Comparison of ENCODE assay signal across 10 mouse cellular contexts in genomic region chr17:86670731-86671130, GRCm38 (mm10).
DNase-seq lines count a peak whose midpoint lies in the region; ATAC-seq and TF ChIP-seq lines count a peak whose summit lies in the region.
"Had no signal": no experiment of that assay in that cellular context is flagged by ENCODE, and none has a peak within 500 bp of the region (broad histone marks: within the 10 kb centered on the region; RNA-seq: fewer than 3 reads in every experiment).

No protein-coding gene starts in this region.

- H3K9ac ChIP-seq in liver, embryonic 11.5 days (ENCODE audit: low read depth, low read length) = no peak overlapping the region
- no peak overlapping the region for H3K9ac ChIP-seq in liver, postnatal 0 days (replicated peaks)
- H3K9ac ChIP-seq in heart, embryonic 13.5 days = 0 out of 2 replicates have a peak overlapping the region, but pooled peaks have one; percentile 40
- no peak overlapping the region for H3K9ac ChIP-seq in kidney, postnatal 0 days (ENCODE audit: low read depth, low read length)

- WGBS in liver, embryonic 11.5 days = 32% methylated on average over 7 of the region's 7 CpGs
- WGBS in liver, postnatal 0 days (ENCODE audit: insufficient replicate concordance) = 38% methylated on average over 7 of the region's 7 CpGs
- WGBS in heart, embryonic 13.5 days = 17% methylated on average over 7 of the region's 7 CpGs
- 21% methylated on average over 7 of the region's 7 CpGs for WGBS in kidney, postnatal 0 days
- 76% methylated on average over 7 of the region's 7 CpGs for WGBS in cerebellum, adult 2 months

- no peaks in the 10 kb centered on the region for H3K4me1 ChIP-seq in liver, embryonic 11.5 days (replicated peaks; ENCODE audit: control insufficient read depth, insufficient read depth, low read length)
- no peaks in the 10 kb centered on the region for H3K4me1 ChIP-seq in liver, postnatal 0 days (ENCODE audit: insufficient read depth)
- H3K4me1 ChIP-seq in heart, embryonic 13.5 days = peaks cover 16% of the 10 kb centered on the region
- peaks cover 10% of the 10 kb centered on the region; the same call in 1 of the 2 replicates for H3K4me1 ChIP-seq in kidney, postnatal 0 days (replicated peaks; ENCODE audit: insufficient read depth, low read length)
- no peaks in the 10 kb centered on the region; the same call in 1 of the 2 replicates for H3K4me1 ChIP-seq in cerebellum, adult 2 months (ENCODE audit: control insufficient read depth, insufficient read depth, low read length)

- TF ChIP-seq POLR2A in cerebellum, adult 2 months (IDR thresholded peaks at IDR 0.05; ENCODE audit: borderline replicate concordance, insufficient read depth, low read length) = no peak

- TF ChIP-seq CTCF in liver, postnatal 0 days (IDR thresholded peaks at IDR 0.05; ENCODE audit: low read depth) = no peak
- no peak for TF ChIP-seq CTCF in kidney, postnatal 0 days (IDR thresholded peaks at IDR 0.05; ENCODE audit: low read depth)
- TF ChIP-seq CTCF in cerebellum, adult 2 months (IDR thresholded peaks at IDR 0.05; ENCODE audit: borderline replicate concordance, insufficient read depth, low read depth, low read length) = no peak

- H3K36me3 ChIP-seq in liver, embryonic 11.5 days (ENCODE audit: control insufficient read depth, insufficient read depth, low read length) = no peaks in the 10 kb centered on the region
- H3K36me3 ChIP-seq in liver, postnatal 0 days (replicated peaks; ENCODE audit: insufficient read depth, low read length) = no peaks in the 10 kb centered on the region
- no peaks in the 10 kb centered on the region for H3K36me3 ChIP-seq in heart, embryonic 13.5 days
- no peaks in the 10 kb centered on the region for H3K36me3 ChIP-seq in kidney, postnatal 0 days (ENCODE audit: insufficient read depth, low read length)

- TF ChIP-seq EP300 in liver, postnatal 0 days (IDR thresholded peaks at IDR 0.05; ENCODE audit: low read depth) = no peak

- no peak for DNase-seq in liver, embryonic 11.5 days (ENCODE audit: low spot score)
- DNase-seq in liver, postnatal 0 days = no peak
- DNase-seq in kidney, postnatal 0 days (ENCODE audit: low spot score) = peak; percentile 64
- peak; percentile 15 for DNase-seq in mesoderm, embryonic 11.5 days (ENCODE audit: low read depth, low spot score)
- no peak for DNase-seq in right cerebral cortex, postnatal 10 days (ENCODE audit: low spot score in 2 of 2)
- no peak for DNase-seq in cerebellum, adult 2 months
- DNase-seq in thymus, postnatal 0 days (ENCODE audit: low spot score) = no peak
- DNase-seq: gastrocnemius, postnatal 36 days had no signal

- no peak overlapping the region for H3K4me2 ChIP-seq in liver, embryonic 11.5 days
- no peak overlapping the region for H3K4me2 ChIP-seq in liver, postnatal 0 days (ENCODE audit: low read depth, low read length)
- H3K4me2 ChIP-seq in heart, embryonic 13.5 days = peak overlapping the region; percentile 48
- no peak overlapping the region for H3K4me2 ChIP-seq in kidney, postnatal 0 days (ENCODE audit: low read length)

- H3K27me3 ChIP-seq in liver, embryonic 11.5 days (replicated peaks; ENCODE audit: control insufficient read depth, insufficient read depth, low read length) = peaks cover 16% of the 10 kb centered on the region
- H3K27me3 ChIP-seq in liver, postnatal 0 days (ENCODE audit: insufficient read depth, low read length) = no peaks in the 10 kb centered on the region
- H3K27me3 ChIP-seq in heart, embryonic 13.5 days (replicated peaks) = no peaks in the 10 kb centered on the region
- H3K27me3 ChIP-seq in kidney, postnatal 0 days (ENCODE audit: insufficient read depth, low read length) = no peaks in the 10 kb centered on the region
- H3K27me3 ChIP-seq in cerebellum, adult 2 months (ENCODE audit: control insufficient read depth, insufficient read depth, low read length) = no peaks in the 10 kb centered on the region

- H3K27ac ChIP-seq in liver, embryonic 11.5 days (ENCODE audit: low read depth, low read length) = 0 out of 2 replicates have a peak overlapping the region, but pooled peaks have one; percentile 7
- no peak overlapping the region; the same call in 1 of the 2 replicates for H3K27ac ChIP-seq in liver, postnatal 0 days (ENCODE audit: low read depth)
- H3K27ac ChIP-seq in heart, embryonic 13.5 days (replicated peaks) = peak overlapping the region; percentile 15; the same call in 1 of the 2 replicates
- H3K27ac ChIP-seq in kidney, postnatal 0 days = peak overlapping the region; percentile 58; the same call in 1 of the 2 replicates
- H3K27ac ChIP-seq in cerebellum, adult 2 months (ENCODE audit: insufficient read depth, low read length) = no peak overlapping the region

- no peaks in the 10 kb centered on the region for H3K9me3 ChIP-seq in liver, embryonic 11.5 days (ENCODE audit: control insufficient read depth, low read length)
- H3K9me3 ChIP-seq in liver, postnatal 0 days (ENCODE audit: low read length) = no peaks in the 10 kb centered on the region
- no peaks in the 10 kb centered on the region for H3K9me3 ChIP-seq in heart, embryonic 13.5 days
- no peaks in the 10 kb centered on the region for H3K9me3 ChIP-seq in kidney, postnatal 0 days (replicated peaks; ENCODE audit: low read length)

- ATAC-seq in liver, embryonic 11.5 days (replicated peaks; ENCODE audit: low FRiP score) = no peak
- no peak for ATAC-seq in liver, postnatal 0 days
- no peak for ATAC-seq in heart, embryonic 13.5 days (ENCODE audit: extremely low read depth, insufficient number of reproducible peaks, low FRiP score, low TSS enrichment)
- no peak for ATAC-seq in kidney, postnatal 0 days (replicated peaks; ENCODE audit: low FRiP score, low read depth)
- ATAC-seq: forebrain, embryonic 14.5 days had no signal

- H3K4me3 ChIP-seq in liver, embryonic 11.5 days (ENCODE audit: low read depth, low read length) = no peak overlapping the region
- H3K4me3 ChIP-seq in liver, postnatal 0 days (ENCODE audit: low read depth, low read length) = no peak overlapping the region
- H3K4me3 ChIP-seq in heart, embryonic 13.5 days = no peak overlapping the region
- no peak overlapping the region for H3K4me3 ChIP-seq in kidney, postnatal 0 days (replicated peaks; ENCODE audit: low read depth, low read length)
- no peak overlapping the region for H3K4me3 ChIP-seq in cerebellum, adult 2 months (replicated peaks; ENCODE audit: insufficient read depth, low read depth, low read length)

Comparison
In these comparisons a context has a peak if more than half of its experiments do, and no peak if none do; other contexts are left out.
1. H3K27ac ChIP-seq: peak in liver, embryonic 11.5 days (single experiment), heart, embryonic 13.5 days (single experiment) and kidney, postnatal 0 days (single experiment); none in liver, postnatal 0 days (single experiment) and cerebellum, adult 2 months (single experiment).
2. DNase-seq: peak in kidney, postnatal 0 days (single experiment) and mesoderm, embryonic 11.5 days (single experiment); none in liver, embryonic 11.5 days (single experiment), liver, postnatal 0 days (single experiment), right cerebral cortex, postnatal 10 days (0 of 2), cerebellum, adult 2 months (0 of 2) and thymus, postnatal 0 days (single experiment).